Mouse (Mus musculus) ovary, postnatal 14 days (tissue): ENCODE results near the gene Ift22.

ENCODE experiments used
- DNase-seq: peaks from one replicate; pipeline ENCODE4 v3.0.0; 2022; ENCODE audit warnings: low spot score

Gene Ift22

DNA sequence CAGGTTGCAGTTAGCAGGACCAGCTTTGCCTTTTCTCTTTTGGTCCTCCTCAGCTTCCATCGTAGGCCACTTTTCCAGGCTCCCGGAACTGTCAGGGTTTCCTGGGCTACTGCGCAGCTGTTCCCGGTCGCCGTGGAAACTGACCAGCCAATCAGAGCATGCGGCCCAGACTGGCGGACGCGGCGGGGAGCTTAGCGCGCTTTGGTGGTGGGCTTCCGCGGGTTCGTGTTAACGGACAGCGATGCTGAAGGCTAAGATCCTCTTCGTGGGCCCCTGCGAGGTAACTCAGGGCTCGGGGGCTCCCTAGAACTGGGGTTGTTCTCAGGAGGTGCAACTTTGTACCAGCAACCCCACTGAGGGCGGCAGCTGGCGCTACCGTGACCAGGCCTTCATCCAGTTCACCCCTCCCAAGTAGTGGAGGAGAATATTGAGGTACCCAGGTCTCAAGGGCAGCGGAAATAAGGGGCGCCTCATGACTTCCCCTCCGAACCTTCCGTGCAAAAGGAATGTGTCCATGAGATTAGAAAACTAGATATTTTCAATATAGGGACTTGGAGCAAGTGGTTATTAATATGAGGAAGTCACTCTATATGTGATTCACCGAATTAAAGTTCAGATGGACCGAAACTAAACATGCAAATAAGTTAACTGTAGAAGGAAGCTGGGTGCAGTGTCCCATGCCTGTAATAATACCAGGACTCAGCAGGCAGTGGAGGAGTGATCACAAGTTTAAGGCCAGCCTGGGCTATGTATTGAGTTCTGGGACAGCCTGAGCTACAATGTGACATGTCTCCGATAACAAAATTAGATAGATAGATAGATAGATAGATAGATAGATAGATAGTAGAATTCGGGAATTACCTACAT is at the start of gene Ift22:
Gene Ift22, plus strand, starts transcription at position 160 of the 867 bp plus-strand sequence.
- peak; percentile 89 for DNase-seq

- DNase-seq = no peak
These were observed 46.6 kb upstream of the Ift22 start for GRCm38 (mm10) chr5:136861191-136861940.

- no peak for DNase-seq
These were observed 45.1 kb upstream of the Ift22 start for GRCm38 (mm10) chr5:136862806-136863205.

GRCm38 (mm10) chr5:136863276-136863675 is 44.7 kb upstream of the Ift22 start:
- DNase-seq = no peak

- peak; percentile 27 for DNase-seq
These were observed 43.8 kb upstream of the Ift22 start for GRCm38 (mm10) chr5:136863961-136864674.

DNA sequence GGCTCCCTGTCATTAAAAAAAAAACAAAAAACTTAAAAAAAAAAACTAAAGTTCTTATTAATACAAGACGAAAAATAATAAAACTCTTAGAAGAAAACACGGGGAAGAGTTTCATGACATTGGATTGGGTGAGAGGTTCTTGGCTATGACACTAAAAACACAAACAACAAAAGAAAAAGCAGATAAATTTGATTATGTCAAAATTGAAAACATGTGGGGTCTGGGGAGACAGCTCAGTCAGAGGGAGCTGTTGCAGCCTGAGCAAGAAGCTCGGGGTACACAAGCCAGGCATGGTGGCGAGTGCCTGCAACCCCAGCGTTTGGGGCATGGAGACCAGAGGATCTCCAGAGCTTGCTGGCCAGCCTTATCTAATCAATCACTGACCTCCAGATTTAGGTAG is 40.2 kb upstream of the Ift22 start:
- no peak for DNase-seq

- DNase-seq = no peak
These were observed 38.4 kb upstream of the Ift22 start for GRCm38 (mm10) chr5:136869451-136870114.

GRCm38 (mm10) chr5:136872417-136872816 is 35.5 kb upstream of the Ift22 start:
- DNase-seq = no peak

GRCm38 (mm10) chr5:136874271-136874670 is 33.7 kb upstream of the Ift22 start:
- no peak for DNase-seq

DNA sequence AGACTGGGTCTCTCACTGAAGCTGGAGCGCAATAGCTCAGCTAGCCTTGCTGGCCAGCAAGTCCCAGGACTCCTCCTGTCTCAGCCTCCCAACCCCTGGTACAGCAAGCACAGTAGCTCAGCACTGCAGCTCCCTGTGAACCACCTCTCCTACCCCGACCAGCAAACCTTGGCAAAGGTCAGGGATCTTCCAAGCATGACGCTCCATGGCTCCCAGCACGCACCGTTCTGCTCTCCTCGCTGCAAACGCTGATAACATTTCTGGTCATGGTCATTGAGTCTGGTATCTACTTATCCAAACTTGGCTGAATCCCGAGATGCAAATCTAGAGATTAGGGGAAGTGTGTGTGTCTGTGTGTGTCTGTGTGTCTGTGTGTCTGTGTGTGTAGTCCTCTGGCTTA is 27.8 kb upstream of the Ift22 start:
- DNase-seq = no peak

- DNase-seq = peak; percentile 83
These were observed 26.5 kb upstream of the Ift22 start for GRCm38 (mm10) chr5:136881380-136882009.

DNA sequence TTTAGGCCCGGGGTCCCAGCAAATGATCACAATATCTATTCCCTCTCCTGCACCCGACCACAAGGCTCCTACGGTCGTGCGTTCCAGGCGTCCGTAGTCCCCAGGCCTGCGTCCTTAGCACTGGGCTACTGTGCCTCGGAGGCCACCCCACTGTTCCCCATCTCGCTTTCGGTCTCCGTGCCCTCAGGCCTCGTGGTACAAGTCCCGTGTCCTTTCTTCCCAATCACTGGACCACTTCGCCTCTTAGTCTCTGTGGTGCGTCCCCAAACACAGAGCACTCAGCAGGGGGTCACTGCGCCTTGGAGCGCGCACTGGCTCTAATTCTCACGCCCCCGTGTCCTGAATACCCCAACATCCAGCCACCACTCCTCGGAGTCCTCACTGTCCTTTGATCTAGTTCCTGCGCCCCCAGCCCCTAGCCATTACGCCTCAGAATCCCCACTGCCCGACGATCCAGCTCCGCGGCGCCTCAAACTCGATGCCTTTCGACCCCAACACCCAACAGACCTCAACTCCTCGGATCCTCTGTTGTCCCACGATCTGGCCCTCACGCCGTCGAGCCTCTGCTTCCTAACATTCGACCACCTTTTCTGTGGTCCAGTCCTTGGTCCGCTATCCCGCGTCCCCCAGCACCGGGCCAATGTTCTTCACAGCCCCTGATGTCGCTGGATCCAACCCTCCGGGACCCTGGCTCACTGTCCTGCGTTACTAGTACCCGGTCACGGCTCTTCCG is 25.7 kb upstream of the Ift22 start:
- no peak for DNase-seq

GRCm38 (mm10) chr5:136882788-136883439 is 25.0 kb upstream of the Ift22 start, which contains the start of gene Col26a1:
Gene Col26a1, minus strand, starts transcription at chr5:136883209.
- DNase-seq = peak; percentile 34

DNA sequence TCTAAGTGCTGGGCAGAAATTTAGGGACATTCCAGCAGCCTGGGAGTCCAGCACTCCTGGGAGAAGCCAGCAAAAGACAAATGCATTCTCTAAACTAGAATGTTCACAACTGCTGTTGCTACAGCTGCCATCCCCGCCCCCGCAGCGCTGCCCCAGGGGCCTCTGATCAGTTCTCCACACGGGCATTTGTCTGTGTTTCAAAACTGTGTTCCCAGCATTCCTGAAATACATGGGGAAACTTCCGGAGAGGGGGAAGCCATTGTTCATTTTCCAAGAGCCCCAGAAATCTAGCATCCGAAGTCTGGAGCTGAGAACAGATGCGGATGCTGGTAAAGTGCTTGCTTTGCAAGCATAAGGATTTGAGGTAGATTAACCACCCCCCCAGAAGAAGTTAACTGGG is 21.0 kb upstream of the Ift22 start:
- DNase-seq = no peak

DNA sequence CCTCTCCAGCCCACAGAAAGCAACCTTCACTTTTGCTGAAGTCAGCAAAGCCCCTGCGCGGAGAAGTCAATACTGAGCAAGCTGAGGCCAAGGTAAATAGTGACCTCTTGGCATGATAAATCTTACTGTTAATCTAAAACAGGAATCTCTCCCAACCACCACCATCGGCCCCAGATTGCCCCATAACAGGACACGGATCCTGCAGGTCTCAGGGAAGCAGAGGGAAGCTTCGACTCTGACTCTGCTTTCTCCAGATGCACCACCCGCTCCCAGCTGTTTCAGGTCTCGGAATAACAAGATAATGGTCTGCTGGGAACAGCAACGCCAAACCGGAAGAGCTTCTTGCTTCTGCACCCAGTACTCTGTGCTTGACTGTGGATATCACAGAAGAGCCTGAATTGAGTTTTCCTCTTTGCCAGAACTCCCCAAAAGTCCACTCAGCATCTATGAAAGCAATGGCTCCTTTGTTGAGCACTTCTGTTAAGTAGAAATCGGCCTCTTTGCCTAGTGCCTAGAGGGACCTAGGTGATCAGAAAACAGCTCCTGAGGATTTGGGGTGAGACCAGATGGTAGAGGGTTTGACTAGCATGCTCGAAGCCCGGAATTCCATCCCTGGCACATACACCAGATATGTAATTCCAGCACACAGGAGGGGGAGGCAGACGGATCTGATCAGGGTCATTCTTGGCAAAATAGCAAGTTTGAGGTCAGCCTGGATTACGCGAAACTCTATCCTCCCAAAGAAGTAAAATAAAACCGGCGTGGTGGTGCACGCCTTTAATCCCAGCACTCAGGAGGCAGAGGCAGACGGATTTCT is 19.2 kb upstream of the Ift22 start:
- no peak for DNase-seq

DNA sequence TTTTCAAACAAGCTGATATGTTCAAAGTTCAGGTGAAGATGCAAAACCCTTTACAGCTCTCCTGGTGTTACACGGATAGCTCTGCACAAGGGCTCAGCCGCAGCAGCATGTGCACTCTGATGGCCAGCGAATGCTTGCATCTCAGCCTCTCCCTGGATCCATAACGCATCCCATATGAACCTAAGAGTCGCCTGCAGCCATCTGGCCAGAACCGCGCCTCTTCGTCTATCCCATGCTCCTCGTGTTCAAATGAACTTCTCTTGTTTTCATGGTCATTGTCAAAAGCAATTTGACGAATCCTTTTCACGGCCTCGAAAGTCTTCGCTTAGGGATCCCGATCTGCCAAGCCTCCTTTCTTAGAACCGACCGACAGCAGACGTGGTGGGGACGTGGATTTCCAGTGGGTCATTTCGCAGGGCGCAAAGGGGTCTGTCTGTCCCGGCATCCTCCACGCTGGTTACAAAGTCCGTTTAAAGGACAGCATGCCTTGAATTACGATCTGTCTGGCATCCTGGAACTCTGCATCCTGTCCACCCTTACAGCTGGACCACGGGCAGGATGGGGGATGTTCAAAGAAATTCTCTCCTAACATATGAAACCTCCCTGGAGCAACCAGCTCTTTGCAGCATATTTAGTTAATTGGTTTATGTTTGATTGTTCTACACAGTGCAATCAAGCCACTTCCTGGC is 13.0 kb upstream of the Ift22 start:
- no peak for DNase-seq

DNA sequence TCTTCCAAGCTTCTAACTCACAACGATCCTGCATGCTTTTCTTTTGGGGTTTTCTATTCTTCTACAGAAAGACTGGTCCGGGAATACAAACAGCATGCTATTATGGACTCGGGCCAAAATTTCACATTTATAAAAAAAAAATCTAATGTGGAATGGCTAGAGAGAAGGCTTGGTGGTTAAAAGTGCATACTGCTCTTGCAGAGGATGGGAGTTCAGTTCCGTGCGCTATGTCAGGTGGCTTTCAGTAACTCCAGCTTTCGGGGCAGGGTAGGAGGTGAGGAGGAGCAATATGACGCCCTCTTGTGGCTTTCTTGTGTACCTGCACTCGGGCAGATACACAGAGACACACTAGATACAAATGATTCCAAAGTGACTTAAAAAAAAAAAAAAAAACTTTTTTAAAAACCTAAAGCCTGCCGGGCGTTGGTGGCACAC is 12.4 kb upstream of the Ift22 start:
- DNase-seq = no peak

- DNase-seq = no peak
These were observed 3.3 kb upstream of the Ift22 start for GRCm38 (mm10) chr5:136904621-136905020.

DNA sequence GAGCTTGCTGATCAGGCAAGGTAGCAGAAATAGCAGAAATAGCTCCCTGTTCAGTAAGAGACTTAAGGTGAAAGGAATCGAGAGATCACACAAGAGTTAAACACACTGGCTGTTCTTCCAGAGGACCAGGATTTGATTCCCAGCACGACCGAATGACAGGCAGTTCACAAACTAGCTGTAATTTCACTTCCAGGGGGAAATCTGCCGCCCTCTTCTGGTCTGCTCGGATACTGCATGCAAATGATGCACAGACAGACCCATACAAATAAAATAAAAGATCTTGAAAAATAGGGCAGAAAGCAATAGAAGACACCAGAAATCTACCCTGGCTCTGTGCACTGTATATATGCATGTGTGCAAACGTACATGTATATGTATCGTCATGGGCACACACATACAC is 2.3 kb upstream of the Ift22 start:
- DNase-seq = no peak
